Mouse (Mus musculus): ENCODE data around the gene Wee1. TPM values are rescaled to one million over a fixed set of nuclear protein-coding genes. Genes with fewer than 3 reads are reported as not detected.

Wee1 gene
- polyA plus RNA-seq, 1 experiment from 2014 or later = 23.7 TPM

Other genes with a start within 250 kb of the Wee1 start
- 30.0 and 34.9 TPM in 2 replicates for gene Dennd5a, start 161.6 kb upstream of the Wee1 start, polyA plus RNA-seq (2015; fragmentation: Nextera tagmentation; extraction: Ambion mirVana)
- gene Tmem41b, start 135.1 kb upstream of the Wee1 start, polyA plus RNA-seq (2015; fragmentation: Nextera tagmentation; extraction: Ambion mirVana) = 42.6 and 47.7 TPM in 2 replicates
- 32.9 and 34.5 TPM in 2 replicates for gene Ipo7, start 103.8 kb upstream of the Wee1 start, polyA plus RNA-seq (2015; fragmentation: Nextera tagmentation; extraction: Ambion mirVana)
- 13.4 and 15.0 TPM in 2 replicates for gene Zfp143, start 60.8 kb upstream of the Wee1 start, polyA plus RNA-seq (2015; fragmentation: Nextera tagmentation; extraction: Ambion mirVana)
- gene Swap70, start 99.7 kb downstream of the Wee1 start, polyA plus RNA-seq (2015; fragmentation: Nextera tagmentation; extraction: Ambion mirVana) = 18.6 and 20.7 TPM in 2 replicates